Mouse (Mus musculus): ENCODE results near the gene Pde3a.

GRCm38 (mm10) chr6:141246391-141246790 lies 2.7 kb upstream of the Pde3a start:
- TF ChIP-seq CTCF (IDR thresholded peaks at IDR 0.05; ENCODE audit: borderline replicate concordance, extremely low read depth, insufficient read depth, insufficient read length) (no peak), POLR2A (IDR thresholded peaks at IDR 0.05; ENCODE audit: borderline replicate concordance, extremely low read depth, insufficient read depth, insufficient read length, poor library complexity, severe bottlenecking) (no peak)
